Mouse (Mus musculus): Measurements from ENCODE around the gene Fbxw9. TPM values are rescaled to one million over a fixed set of nuclear protein-coding genes. Genes with fewer than 3 reads are reported as not detected.

The Fbxw9 gene
- polyA plus RNA-seq, 1 experiment, result 4.1 TPM

- Histone ChIP-seq H3K4me3 (ENCODE audit: insufficient read depth, low read depth, low read length) (peak overlapping the region; percentile 79), H3K27ac (replicated peaks; ENCODE audit: low read depth, low read length) (no peak overlapping the region), H3K4me1 (ENCODE audit: control insufficient read depth, insufficient read depth, insufficient read length, low read length) (no peaks in the 10 kb centered on the region)
Observed at GRCm38 (mm10) chr8:85084633-85085032, 24.8 kb downstream of the Fbxw9 start.

- H3K27ac ChIP-seq (replicated peaks; ENCODE audit: low read depth, low read length), result no peak overlapping the region
- no peak overlapping the region for H3K4me3 ChIP-seq (ENCODE audit: insufficient read depth, low read depth, low read length)
- no peaks in the 10 kb centered on the region for H3K4me1 ChIP-seq (ENCODE audit: control insufficient read depth, insufficient read depth, insufficient read length, low read length)
Observed at GRCm38 (mm10) chr8:85086238-85086637, 26.4 kb downstream of the Fbxw9 start.

GRCm38 (mm10) chr8:85088771-85089170, 28.9 kb downstream of the Fbxw9 start:
- H3K27ac ChIP-seq (replicated peaks; ENCODE audit: low read depth, low read length), result no peak overlapping the region
- no peak overlapping the region for H3K4me3 ChIP-seq (ENCODE audit: insufficient read depth, low read depth, low read length)
- no peaks in the 10 kb centered on the region for H3K4me1 ChIP-seq (ENCODE audit: control insufficient read depth, insufficient read depth, insufficient read length, low read length)

GRCm38 (mm10) chr8:85090856-85091255, 31.0 kb downstream of the Fbxw9 start:
- Histone ChIP-seq H3K4me3 (ENCODE audit: insufficient read depth, low read depth, low read length) (no peak overlapping the region), H3K27ac (replicated peaks; ENCODE audit: low read depth, low read length) (no peak overlapping the region), H3K4me1 (ENCODE audit: control insufficient read depth, insufficient read depth, insufficient read length, low read length) (no peaks in the 10 kb centered on the region)

- Histone ChIP-seq H3K4me3 (ENCODE audit: insufficient read depth, low read depth, low read length) (no peak overlapping the region), H3K27ac (replicated peaks; ENCODE audit: low read depth, low read length) (no peak overlapping the region), H3K4me1 (ENCODE audit: control insufficient read depth, insufficient read depth, insufficient read length, low read length) (no peaks in the 10 kb centered on the region)
Observed at GRCm38 (mm10) chr8:85091526-85092090, 31.8 kb downstream of the Fbxw9 start.

GRCm38 (mm10) chr8:85095051-85095450, 35.2 kb downstream of the Fbxw9 start:
- H3K27ac ChIP-seq (replicated peaks; ENCODE audit: low read depth, low read length), result no peak overlapping the region
- no peaks in the 10 kb centered on the region for H3K4me1 ChIP-seq (ENCODE audit: control insufficient read depth, insufficient read depth, insufficient read length, low read length)
- H3K4me3 ChIP-seq (ENCODE audit: insufficient read depth, low read depth, low read length), result no peak overlapping the region

GRCm38 (mm10) chr8:85095566-85095965, 35.7 kb downstream of the Fbxw9 start:
- no peak overlapping the region for H3K4me3 ChIP-seq (ENCODE audit: insufficient read depth, low read depth, low read length)
- no peaks in the 10 kb centered on the region for H3K4me1 ChIP-seq (ENCODE audit: control insufficient read depth, insufficient read depth, insufficient read length, low read length)
- no peak overlapping the region for H3K27ac ChIP-seq (replicated peaks; ENCODE audit: low read depth, low read length)

GRCm38 (mm10) chr8:85096196-85096595, 36.3 kb downstream of the Fbxw9 start:
- Histone ChIP-seq H3K4me3 (ENCODE audit: insufficient read depth, low read depth, low read length) (no peak overlapping the region), H3K4me1 (ENCODE audit: control insufficient read depth, insufficient read depth, insufficient read length, low read length) (no peaks in the 10 kb centered on the region), H3K27ac (replicated peaks; ENCODE audit: low read depth, low read length) (no peak overlapping the region)

GRCm38 (mm10) chr8:85096850-85097249, 37.0 kb downstream of the Fbxw9 start:
- H3K4me3 ChIP-seq (ENCODE audit: insufficient read depth, low read depth, low read length), result no peak overlapping the region
- no peaks in the 10 kb centered on the region for H3K4me1 ChIP-seq (ENCODE audit: control insufficient read depth, insufficient read depth, insufficient read length, low read length)
- no peak overlapping the region for H3K27ac ChIP-seq (replicated peaks; ENCODE audit: low read depth, low read length)

- Histone ChIP-seq H3K27ac (replicated peaks; ENCODE audit: low read depth, low read length) (no peak overlapping the region), H3K4me3 (ENCODE audit: insufficient read depth, low read depth, low read length) (no peak overlapping the region), H3K4me1 (ENCODE audit: control insufficient read depth, insufficient read depth, insufficient read length, low read length) (no peaks in the 10 kb centered on the region)
Observed at GRCm38 (mm10) chr8:85100076-85100665, 40.3 kb downstream of the Fbxw9 start.

GRCm38 (mm10) chr8:85113241-85113640, 53.4 kb downstream of the Fbxw9 start:
- Histone ChIP-seq H3K4me3 (ENCODE audit: insufficient read depth, low read depth, low read length) (no peak overlapping the region), H3K27ac (replicated peaks; ENCODE audit: low read depth, low read length) (no peak overlapping the region), H3K4me1 (ENCODE audit: control insufficient read depth, insufficient read depth, insufficient read length, low read length) (no peaks in the 10 kb centered on the region)

- Histone ChIP-seq H3K4me1 (ENCODE audit: control insufficient read depth, insufficient read depth, insufficient read length, low read length) (peaks cover 2% of the 10 kb centered on the region; the same call in 1 of the 2 replicates), H3K27ac (replicated peaks; ENCODE audit: low read depth, low read length) (no peak overlapping the region)
Observed at GRCm38 (mm10) chr8:85115501-85115900, 55.6 kb downstream of the Fbxw9 start.

More at GRCm38 (mm10) chr8:85115501-85115900, 55.6 kb downstream of the Fbxw9 start:
- H3K4me3 ChIP-seq (ENCODE audit: insufficient read depth, low read depth, low read length), result no peak overlapping the region

Other genes starting within 250 kb of the Fbxw9 start
- 7.2 and 9.4 TPM in 2 replicates for gene Dand5, start 237.2 kb upstream of the Fbxw9 start, polyA plus RNA-seq (2012; ENCODE audit: insufficient read depth, insufficient read length, missing spikeins)
- gene Gadd45gip1, start 228.5 kb upstream of the Fbxw9 start, polyA plus RNA-seq (2012; ENCODE audit: insufficient read depth, insufficient read length, missing spikeins), result 32.2 and 37.2 TPM in 2 replicates
- gene Rad23a, start 219.4 kb upstream of the Fbxw9 start, polyA plus RNA-seq (2012; ENCODE audit: insufficient read depth, insufficient read length, missing spikeins), result 73.3 and 79.3 TPM in 2 replicates
- 211 and 306 TPM in 2 replicates for gene Calr, start 213.1 kb upstream of the Fbxw9 start, polyA plus RNA-seq (2012; ENCODE audit: insufficient read depth, insufficient read length, missing spikeins)
- gene Farsa, start 203.1 kb upstream of the Fbxw9 start, polyA plus RNA-seq (2012; ENCODE audit: insufficient read depth, insufficient read length, missing spikeins), result 11.3 and 14.4 TPM in 2 replicates
- gene Syce2, start 187.9 kb upstream of the Fbxw9 start, polyA plus RNA-seq (2012; ENCODE audit: insufficient read depth, insufficient read length, missing spikeins), result 3.3 and 3.6 TPM in 2 replicates
- 53.8 and 76.8 TPM in 2 replicates for gene Gcdh, start 166.1 kb upstream of the Fbxw9 start, polyA plus RNA-seq (2012; ENCODE audit: insufficient read depth, insufficient read length, missing spikeins)
- gene Klf1, start 158.1 kb upstream of the Fbxw9 start, polyA plus RNA-seq (2012; ENCODE audit: insufficient read depth, insufficient read length, missing spikeins), result not detected in 2 replicates
- gene Dnase2a, start 151.5 kb upstream of the Fbxw9 start, polyA plus RNA-seq (2012; ENCODE audit: insufficient read depth, insufficient read length, missing spikeins), result 4.6 and 12.9 TPM in 2 replicates
- gene Mast1, start 122.7 kb upstream of the Fbxw9 start, polyA plus RNA-seq (2012; ENCODE audit: insufficient read depth, insufficient read length, missing spikeins), result not detected in 2 replicates
- gene Rtbdn, start 113.1 kb upstream of the Fbxw9 start, polyA plus RNA-seq (2012; ENCODE audit: insufficient read depth, insufficient read length, missing spikeins), result not detected in 2 replicates
- not detected in 2 replicates for gene Gm49661, start 90.6 kb upstream of the Fbxw9 start, polyA plus RNA-seq (2012; ENCODE audit: insufficient read depth, insufficient read length, missing spikeins)
- gene Prdx2, start 90.5 kb upstream of the Fbxw9 start, polyA plus RNA-seq (2012; ENCODE audit: insufficient read depth, insufficient read length, missing spikeins), result 387 and 425 TPM in 2 replicates
- 26.6 and 28.5 TPM in 2 replicates for gene Rnaseh2a, start 90.3 kb upstream of the Fbxw9 start, polyA plus RNA-seq (2012; ENCODE audit: insufficient read depth, insufficient read length, missing spikeins)
- 15.4 and 47.7 TPM in 2 replicates for gene Junb, start 81.3 kb upstream of the Fbxw9 start, polyA plus RNA-seq (2012; ENCODE audit: insufficient read depth, insufficient read length, missing spikeins)
- 1.1 and 1.6 TPM in 2 replicates for gene Hook2, start 69.5 kb upstream of the Fbxw9 start, polyA plus RNA-seq (2012; ENCODE audit: insufficient read depth, insufficient read length, missing spikeins)
- not detected in 2 replicates for gene Best2, start 45.5 kb upstream of the Fbxw9 start, polyA plus RNA-seq (2012; ENCODE audit: insufficient read depth, insufficient read length, missing spikeins)
- 113 and 117 TPM in 2 replicates for gene Asna1, start 34.8 kb upstream of the Fbxw9 start, polyA plus RNA-seq (2012; ENCODE audit: insufficient read depth, insufficient read length, missing spikeins)
- gene Trir, start 33.2 kb upstream of the Fbxw9 start, polyA plus RNA-seq (2012; ENCODE audit: insufficient read depth, insufficient read length, missing spikeins), result 68.4 and 68.5 TPM in 2 replicates
- gene Tnpo2, start 23.1 kb upstream of the Fbxw9 start, polyA plus RNA-seq (2012; ENCODE audit: insufficient read depth, insufficient read length, missing spikeins), result 28.4 and 33.5 TPM in 2 replicates
- not detected in 2 replicates for gene Gm5741, start 7.9 kb downstream of the Fbxw9 start, polyA plus RNA-seq (2012; ENCODE audit: insufficient read depth, insufficient read length, missing spikeins)
- 19.1 and 20.0 TPM in 2 replicates for gene Dhps, start 11.7 kb downstream of the Fbxw9 start, polyA plus RNA-seq (2012; ENCODE audit: insufficient read depth, insufficient read length, missing spikeins)
- gene Wdr83os, start 20.7 kb downstream of the Fbxw9 start, polyA plus RNA-seq (2012; ENCODE audit: insufficient read depth, insufficient read length, missing spikeins), result 95.5 and 130 TPM in 2 replicates
- 26.8 and 28.7 TPM in 2 replicates for gene Wdr83, start 21.3 kb downstream of the Fbxw9 start, polyA plus RNA-seq (2012; ENCODE audit: insufficient read depth, insufficient read length, missing spikeins)
- 17.4 and 20.8 TPM in 2 replicates for gene Man2b1, start 23.2 kb downstream of the Fbxw9 start, polyA plus RNA-seq (2012; ENCODE audit: insufficient read depth, insufficient read length, missing spikeins)
- 0.44 and 0.96 TPM in 2 replicates for gene Zfp791, start 63.0 kb downstream of the Fbxw9 start, polyA plus RNA-seq (2012; ENCODE audit: insufficient read depth, insufficient read length, missing spikeins)
- not detected in 2 replicates for gene Cks1brt, start 91.9 kb downstream of the Fbxw9 start, polyA plus RNA-seq (2012; ENCODE audit: insufficient read depth, insufficient read length, missing spikeins)
- not detected in 2 replicates for gene Olfr371, start 165.9 kb downstream of the Fbxw9 start, polyA plus RNA-seq (2012; ENCODE audit: insufficient read depth, insufficient read length, missing spikeins)
- gene Orc6, start 239.6 kb downstream of the Fbxw9 start, polyA plus RNA-seq (2012; ENCODE audit: insufficient read depth, insufficient read length, missing spikeins), result 20.9 and 21.2 TPM in 2 replicates
- 76.0 and 79.0 TPM in 2 replicates for gene Vps35, start 239.7 kb downstream of the Fbxw9 start, polyA plus RNA-seq (2012; ENCODE audit: insufficient read depth, insufficient read length, missing spikeins)